Mouse (Mus musculus) liver, embryonic 12.5 days (tissue): ENCODE data around the gene Ppp1r9a. TPM values are rescaled to one million over a fixed set of nuclear protein-coding genes. Genes with fewer than 3 reads are reported as not detected.
A peak's percentile ranks its signal among the peaks of the same experiment; 100 is the strongest.

Source experiments
- ATAC-seq: fragments of 200-750 bp; cut with Nextera tagmentation; 2 replicates; pipeline ENCODE4 v1.8.0; 2017; ENCODE audit warnings: moderate number of reproducible peaks, mild to moderate bottlenecking, moderate library complexity
- H3K27ac ChIP-seq: fragments of 300-500 bp; sonication (generic); 2 replicates; pipeline ENCODE4 v1.5.1; 2016; ENCODE audit warnings: mild to moderate bottlenecking
- H3K27me3 ChIP-seq: fragments of 300-500 bp; sonication (generic); replicated peaks from 2 replicates; pipeline ENCODE4 v1.6.1; 2016; ENCODE audit warnings: mild to moderate bottlenecking, moderate library complexity
- H3K36me3 ChIP-seq: fragments of 300-500 bp; sonication (generic); 2 replicates; pipeline ENCODE4 v1.6.1; 2016; ENCODE audit warnings: mild to moderate bottlenecking, moderate library complexity
- H3K4me1 ChIP-seq: fragments of 300-500 bp; sonication (generic); 2 replicates; pipeline ENCODE4 v1.6.1; 2016
- H3K4me2 ChIP-seq: fragments of 300-500 bp; sonication (generic); 2 replicates; pipeline ENCODE4 v1.6.1; 2016; ENCODE audit warnings: mild to moderate bottlenecking, moderate library complexity
- H3K4me3 ChIP-seq: fragments of 300-500 bp; sonication (generic); 2 replicates; pipeline ENCODE4 v1.5.1; 2016; ENCODE audit warnings: mild to moderate bottlenecking, moderate library complexity
- H3K9ac ChIP-seq: fragments of 300-500 bp; sonication (generic); 2 replicates; pipeline ENCODE4 v1.6.1; 2016; ENCODE audit warnings: mild to moderate bottlenecking, moderate library complexity
- H3K9me3 ChIP-seq: fragments of 300-500 bp; sonication (generic); replicated peaks from 2 replicates; pipeline ENCODE4 v1.6.1; 2016; ENCODE audit warnings: mild to moderate bottlenecking, moderate library complexity
- WGBS: fragments of 180-500 bp; shearing (Covaris S2); methylation state at CpG from one replicate; pipeline ENCODE4 v1.1.7; 2016; ENCODE audit not compliant: insufficient replicate concordance; 5-methylcytosine and 5-hydroxymethylcytosine counted together
- polyA plus RNA-seq: library from polyadenylated mRNA; unstranded; fragments of >200 nt; fragmentation: Nextera tagmentation; extraction: Ambion mirVana; gene quantifications from 2 replicates; pipeline ENCODE4 v1.2.1, GENCODE M21; 2016

Gene Ppp1r9a
- polyA plus RNA-seq, 1 experiment from 2014 or later = 7.7 TPM

DNA sequence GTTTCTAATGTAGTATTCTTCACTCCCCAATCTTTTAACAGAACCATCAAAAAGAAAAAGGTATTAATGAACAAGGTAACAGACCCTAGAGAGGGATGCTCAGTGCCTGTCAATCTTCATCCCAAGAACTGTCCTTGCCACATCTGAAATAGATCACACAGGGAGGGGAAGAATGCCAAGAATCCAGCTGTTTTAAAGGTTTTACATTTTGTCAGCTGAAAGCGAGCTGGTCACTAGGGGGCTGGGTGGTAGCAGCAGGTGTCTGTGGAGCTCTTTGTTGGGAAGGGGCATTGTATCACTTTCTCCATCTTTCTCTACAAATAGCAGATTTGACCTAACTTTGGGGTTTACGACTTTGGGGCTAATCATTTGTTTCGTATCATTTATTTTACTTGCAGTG, 194.6 kb downstream of the Ppp1r9a start:
- 0 out of 2 replicates have a peak, but pooled peaks cover 3% of the 10 kb centered on the region for H3K36me3 ChIP-seq
- ATAC-seq = no peak
- WGBS = 70% methylated on average over 3 of the region's 3 CpGs
- H3K9me3 ChIP-seq = no peaks in the 10 kb centered on the region
- H3K4me3 ChIP-seq = no peak overlapping the region
- 0 out of 2 replicates have a peak, but pooled peaks cover 8% of the 10 kb centered on the region for H3K4me1 ChIP-seq
- H3K27ac ChIP-seq = no peak overlapping the region
- H3K4me2 ChIP-seq = no peak overlapping the region
- no peaks in the 10 kb centered on the region for H3K27me3 ChIP-seq
- no peak overlapping the region for H3K9ac ChIP-seq

DNA sequence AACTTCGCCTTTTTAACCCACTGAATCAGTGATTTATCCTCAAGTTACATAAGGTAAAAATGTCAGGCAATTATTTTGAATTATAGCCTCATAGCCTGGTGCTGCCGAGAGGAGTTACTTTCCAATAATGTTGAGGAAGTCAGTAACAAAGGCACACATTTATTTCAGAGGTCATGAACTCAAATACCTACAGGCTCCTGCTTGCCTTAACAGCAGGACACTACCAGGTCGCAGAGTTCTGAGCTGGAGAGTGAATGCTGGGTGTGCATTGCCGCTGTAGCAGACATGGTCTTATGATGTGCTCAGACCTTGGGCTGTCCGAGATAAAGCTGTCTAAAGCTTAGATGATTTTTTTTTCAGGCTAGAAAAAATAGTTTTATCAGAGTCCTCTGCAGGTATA, 196.6 kb downstream of the Ppp1r9a start:
- 0 out of 2 replicates have a peak, but pooled peaks cover 3% of the 10 kb centered on the region for H3K36me3 ChIP-seq
- no peaks in the 10 kb centered on the region for H3K27me3 ChIP-seq
- 54% methylated on average over 5 of the region's 5 CpGs for WGBS
- H3K4me1 ChIP-seq = peaks cover 7% of the 10 kb centered on the region
- no peak overlapping the region for H3K27ac ChIP-seq
- H3K4me3 ChIP-seq = no peak overlapping the region
- no peak overlapping the region for H3K4me2 ChIP-seq
- ATAC-seq = no peak
- no peaks in the 10 kb centered on the region for H3K9me3 ChIP-seq
- H3K9ac ChIP-seq = no peak overlapping the region

DNA sequence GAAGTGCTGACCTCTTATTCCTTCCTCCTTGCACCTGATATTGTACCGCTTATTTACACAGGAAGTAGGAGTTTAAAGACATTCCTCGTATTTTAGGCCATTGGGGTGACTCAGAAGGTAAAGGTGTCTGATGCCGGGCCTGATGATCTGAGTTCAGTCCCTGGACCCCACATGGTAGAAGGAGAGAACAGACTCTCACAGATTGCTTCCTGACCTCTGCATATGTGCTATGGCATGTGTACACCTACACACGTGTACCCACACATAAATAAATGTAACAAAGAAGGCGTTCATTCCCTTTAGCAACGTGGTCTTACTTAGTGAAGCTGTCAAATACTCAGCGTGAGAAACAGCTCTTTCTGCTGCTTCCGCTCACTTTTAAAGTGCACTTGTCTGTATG, 197.1 kb downstream of the Ppp1r9a start:
- Histone ChIP-seq H3K27me3 (no peaks in the 10 kb centered on the region), H3K4me1 (peaks cover 8% of the 10 kb centered on the region), H3K4me2 (no peak overlapping the region), H3K9ac (no peak overlapping the region), H3K27ac (no peak overlapping the region), H3K4me3 (no peak overlapping the region), H3K9me3 (no peaks in the 10 kb centered on the region), H3K36me3 (0 out of 2 replicates have a peak, but pooled peaks cover 3% of the 10 kb centered on the region)
- ATAC-seq = no peak
- WGBS = 67% methylated on average over 8 of the region's 8 CpGs

DNA sequence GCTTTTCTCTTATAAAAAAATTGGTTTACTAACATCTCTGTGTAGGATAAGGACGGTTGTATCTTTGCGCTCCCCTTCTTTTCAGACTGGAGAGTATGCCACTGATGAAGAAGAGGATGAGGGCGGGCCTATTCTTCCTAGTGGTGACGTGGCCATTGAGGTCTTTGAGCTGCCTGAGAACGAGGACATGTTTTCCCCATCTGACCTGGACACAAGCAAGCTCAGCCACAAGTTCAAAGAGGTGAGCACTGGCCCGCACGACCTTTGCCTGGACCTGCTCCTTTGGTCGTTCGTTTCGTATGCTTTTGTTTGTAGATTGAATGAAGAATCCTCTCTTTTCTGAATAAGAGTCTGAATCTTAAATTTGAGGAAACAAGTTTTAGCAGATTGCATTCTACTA, 197.6 kb downstream of the Ppp1r9a start:
- ATAC-seq = no peak
- no peak overlapping the region for H3K9ac ChIP-seq
- H3K36me3 ChIP-seq = 0 out of 2 replicates have a peak, but pooled peaks cover 3% of the 10 kb centered on the region
- H3K9me3 ChIP-seq = no peaks in the 10 kb centered on the region
- peaks cover 8% of the 10 kb centered on the region for H3K4me1 ChIP-seq
- no peak overlapping the region for H3K4me2 ChIP-seq
- no peak overlapping the region for H3K27ac ChIP-seq
- no peaks in the 10 kb centered on the region for H3K27me3 ChIP-seq
- H3K4me3 ChIP-seq = no peak overlapping the region
- WGBS = 73% methylated on average over 10 of the region's 10 CpGs

DNA sequence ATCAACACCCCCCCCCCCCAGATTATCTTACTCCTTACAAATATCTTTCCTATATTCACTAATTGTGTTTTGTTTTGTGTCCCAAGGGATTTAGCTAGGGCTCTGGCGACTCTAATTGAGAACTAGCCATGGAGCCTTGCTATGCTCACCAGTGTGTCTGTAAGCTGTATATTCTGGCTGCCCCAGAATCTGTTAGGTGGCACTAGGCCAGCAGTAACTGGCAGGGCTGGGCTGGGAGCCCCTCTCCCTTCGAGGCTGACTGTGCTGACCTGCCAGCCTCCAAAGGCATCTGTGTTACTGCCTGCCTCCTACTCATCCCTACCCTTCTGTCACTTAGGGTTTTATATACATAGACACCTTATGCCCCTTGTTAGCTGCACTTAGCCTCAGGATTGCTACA, 200.0 kb downstream of the Ppp1r9a start:
- no peak for ATAC-seq
- Histone ChIP-seq H3K9me3 (no peaks in the 10 kb centered on the region), H3K4me2 (no peak overlapping the region), H3K36me3 (0 out of 2 replicates have a peak, but pooled peaks cover 3% of the 10 kb centered on the region), H3K4me1 (peaks cover 13% of the 10 kb centered on the region), H3K4me3 (no peak overlapping the region), H3K9ac (no peak overlapping the region), H3K27me3 (no peaks in the 10 kb centered on the region), H3K27ac (no peak overlapping the region)
- WGBS = 46% methylated on average over 2 of the region's 2 CpGs

DNA sequence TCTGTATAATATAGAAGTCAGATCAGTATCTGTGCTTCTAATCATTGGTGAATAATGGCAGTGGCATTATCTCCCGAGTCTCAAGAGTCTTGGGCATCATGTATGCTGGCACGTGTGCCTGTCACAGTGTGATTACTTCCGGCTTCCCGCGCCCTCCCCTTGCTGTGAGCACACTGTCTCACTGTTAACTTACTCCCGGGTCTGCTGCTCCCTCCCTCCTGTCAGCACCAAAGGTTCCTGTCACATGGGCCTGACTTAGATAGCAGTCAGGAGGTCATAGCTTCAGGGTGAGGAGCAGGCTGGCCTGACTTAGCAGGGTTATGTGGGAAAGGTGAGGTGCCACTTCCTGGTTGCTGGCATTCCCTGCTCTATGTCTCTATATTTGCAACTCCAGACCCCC, 201.1 kb downstream of the Ppp1r9a start:
- peak; percentile 81 for ATAC-seq
- H3K9ac ChIP-seq = no peak overlapping the region
- H3K27ac ChIP-seq = peak overlapping the region; percentile 51; the same call in 1 of the 2 replicates
- 15% methylated on average over 6 of the region's 6 CpGs for whole genome bisulfite sequencing
- H3K4me2 ChIP-seq = no peak overlapping the region
- 0 out of 2 replicates have a peak, but pooled peaks cover 3% of the 10 kb centered on the region for H3K36me3 ChIP-seq
- H3K27me3 ChIP-seq = no peaks in the 10 kb centered on the region
- H3K9me3 ChIP-seq = no peaks in the 10 kb centered on the region
- peaks cover 13% of the 10 kb centered on the region for H3K4me1 ChIP-seq
- H3K4me3 ChIP-seq = no peak overlapping the region

DNA sequence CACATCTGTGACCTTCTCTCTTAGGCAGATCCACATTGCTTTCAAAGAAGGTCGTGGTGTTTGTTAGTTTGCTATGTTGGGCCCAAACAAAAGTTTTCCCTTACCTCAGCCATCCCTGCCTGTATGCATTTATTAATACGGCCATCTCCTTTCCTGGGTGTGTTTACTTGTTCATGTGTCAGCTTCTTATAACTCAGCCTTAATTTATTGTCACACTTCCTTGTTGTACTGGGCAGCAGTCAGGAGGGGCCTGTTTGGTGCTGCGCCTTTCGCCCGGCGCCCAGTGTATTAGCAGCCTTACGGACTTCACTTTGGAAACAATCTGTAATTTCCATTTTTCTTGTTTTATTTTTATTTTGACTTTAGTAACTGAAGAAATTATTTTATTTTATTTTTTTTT, 201.5 kb downstream of the Ppp1r9a start:
- Histone ChIP-seq H3K9me3 (no peaks in the 10 kb centered on the region), H3K27ac (0 out of 2 replicates have a peak overlapping the region, but pooled peaks have one; percentile 51), H3K4me2 (no peak overlapping the region), H3K4me3 (no peak overlapping the region), H3K36me3 (0 out of 2 replicates have a peak, but pooled peaks cover 3% of the 10 kb centered on the region), H3K27me3 (no peaks in the 10 kb centered on the region), H3K9ac (no peak overlapping the region), H3K4me1 (peaks cover 17% of the 10 kb centered on the region)
- WGBS = 79% methylated on average over 7 of the region's 7 CpGs
- no peak for ATAC-seq

DNA sequence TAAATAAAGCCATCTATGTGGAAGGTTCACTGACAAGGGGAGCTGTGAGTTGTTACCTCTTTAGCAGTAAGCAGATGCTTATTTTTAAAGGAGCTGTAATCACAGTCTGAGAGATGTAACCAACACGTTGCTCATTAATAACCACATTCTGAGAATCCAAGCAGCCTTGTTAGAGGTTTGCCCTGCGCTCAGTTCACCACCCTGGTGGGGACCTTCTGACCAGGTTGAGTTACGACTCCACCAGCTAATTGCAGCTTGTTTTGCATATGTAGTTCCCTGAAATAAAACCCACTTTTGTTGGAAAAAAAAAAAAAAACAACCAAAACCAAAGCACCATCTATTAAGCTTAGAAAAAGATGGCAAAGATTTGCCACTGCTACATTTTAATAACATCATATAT, 205.8 kb downstream of the Ppp1r9a start:
- Histone ChIP-seq H3K4me2 (no peak overlapping the region), H3K9ac (no peak overlapping the region), H3K27me3 (no peaks in the 10 kb centered on the region), H3K4me3 (no peak overlapping the region), H3K9me3 (no peaks in the 10 kb centered on the region), H3K4me1 (peaks cover 45% of the 10 kb centered on the region), H3K27ac (no peak overlapping the region), H3K36me3 (no peaks in the 10 kb centered on the region)
- 62% methylated on average over 3 of the region's 3 CpGs for WGBS
- no peak for ATAC-seq

DNA sequence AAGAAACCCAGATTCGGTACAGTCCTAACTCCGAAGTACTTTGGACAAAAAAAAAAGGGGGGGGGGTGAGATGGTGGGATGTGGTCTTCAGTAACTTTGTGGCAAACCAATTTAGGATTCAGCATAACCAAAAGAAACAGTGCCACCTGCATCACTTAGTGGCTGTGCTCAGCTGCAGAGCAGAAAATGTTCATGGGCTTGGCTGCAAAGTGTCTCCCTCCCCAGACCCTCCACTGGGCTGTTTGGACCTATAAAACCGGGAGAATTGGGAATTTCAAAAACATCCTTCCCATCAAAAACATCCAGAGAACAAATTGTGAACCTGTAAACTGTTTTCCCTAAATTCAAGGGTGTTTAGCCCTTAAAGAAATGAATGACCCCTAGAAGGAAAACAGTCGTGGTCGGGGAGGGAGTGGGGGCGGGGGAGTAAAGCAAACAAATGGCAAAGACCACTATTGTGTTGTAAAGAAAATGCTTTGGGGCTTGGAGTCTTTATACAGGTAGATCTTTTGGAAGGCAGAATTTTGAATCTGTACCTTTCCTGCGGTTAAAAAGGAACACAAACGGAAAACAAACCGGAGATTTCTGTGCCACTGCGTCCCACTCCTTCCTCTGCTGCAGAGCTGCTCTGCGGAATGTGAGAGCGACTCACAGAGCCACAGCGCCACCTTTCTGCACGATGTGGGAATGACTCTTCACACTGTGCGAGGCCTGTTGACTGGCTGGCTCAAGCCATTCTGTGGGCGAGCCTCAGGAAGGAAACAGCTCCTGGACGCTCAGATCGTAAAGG, 207.4 kb downstream of the Ppp1r9a start:
- peaks cover 37% of the 10 kb centered on the region for H3K4me1 ChIP-seq
- H3K9ac ChIP-seq = peak overlapping the region; percentile 28; the same call in 1 of the 2 replicates
- H3K27ac ChIP-seq = no peak overlapping the region; the same call in 1 of the 2 replicates
- H3K9me3 ChIP-seq = no peaks in the 10 kb centered on the region
- WGBS = 11% methylated on average over 18 of the region's 18 CpGs
- no peaks in the 10 kb centered on the region for H3K27me3 ChIP-seq
- H3K36me3 ChIP-seq = 0 out of 2 replicates have a peak, but pooled peaks cover 3% of the 10 kb centered on the region
- peak; percentile 93 for ATAC-seq
- peak overlapping the region; percentile 45 for H3K4me3 ChIP-seq
- H3K4me2 ChIP-seq = peak overlapping the region; percentile 69

DNA sequence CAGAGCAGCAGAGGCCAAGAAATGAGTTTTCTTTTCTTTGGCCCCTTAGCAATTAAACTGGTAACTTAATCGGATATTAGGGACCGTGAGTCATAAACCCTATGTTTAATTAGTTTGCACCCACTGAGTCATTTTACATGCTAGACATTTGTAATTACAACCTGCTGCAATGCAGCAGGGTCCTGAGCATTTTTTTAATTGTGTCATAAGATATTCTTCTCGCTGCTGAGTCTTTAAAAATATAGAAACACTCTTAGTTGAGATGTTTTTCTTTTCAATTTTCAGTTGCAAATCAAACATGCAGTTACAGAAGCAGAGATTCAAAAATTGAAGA, 208.0 kb downstream of the Ppp1r9a start:
- Histone ChIP-seq H3K9ac (no peak overlapping the region), H3K27me3 (no peaks in the 10 kb centered on the region), H3K27ac (no peak overlapping the region), H3K4me2 (peak overlapping the region; percentile 69; the same call in 1 of the 2 replicates), H3K36me3 (0 out of 2 replicates have a peak, but pooled peaks cover 8% of the 10 kb centered on the region), H3K4me1 (peaks cover 37% of the 10 kb centered on the region), H3K4me3 (no peak overlapping the region), H3K9me3 (no peaks in the 10 kb centered on the region)
- 14% methylated on average over 3 of the region's 3 CpGs for WGBS
- ATAC-seq = no peak

DNA sequence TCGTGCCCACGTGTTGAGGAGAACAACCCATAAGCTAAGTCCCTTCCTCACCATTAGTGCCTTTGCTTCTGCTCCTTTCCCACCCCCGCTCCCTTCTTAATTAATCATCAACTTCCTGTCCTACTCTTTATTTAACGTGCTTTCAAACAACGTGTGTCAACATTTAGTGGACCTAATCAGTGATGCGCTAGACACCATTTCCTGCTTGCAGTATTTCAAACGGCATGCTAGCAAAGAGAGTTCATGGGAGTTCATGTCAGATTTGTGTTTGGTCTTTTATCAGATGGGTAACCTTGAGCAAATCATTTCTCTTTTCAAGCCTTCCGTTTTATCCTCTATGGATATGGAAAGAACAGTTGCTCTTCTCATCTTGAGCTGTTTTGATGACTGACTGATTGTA, 210.4 kb downstream of the Ppp1r9a start:
- ATAC-seq = no peak; the same call in 1 of the 2 replicates
- Histone ChIP-seq H3K9me3 (no peaks in the 10 kb centered on the region), H3K27ac (0 out of 2 replicates have a peak overlapping the region, but pooled peaks have one; percentile 45), H3K4me2 (no peak overlapping the region), H3K9ac (no peak overlapping the region), H3K4me1 (peaks cover 32% of the 10 kb centered on the region), H3K36me3 (0 out of 2 replicates have a peak, but pooled peaks cover 11% of the 10 kb centered on the region), H3K27me3 (no peaks in the 10 kb centered on the region), H3K4me3 (no peak overlapping the region)
- WGBS = 29% methylated on average over 8 of the region's 8 CpGs

DNA sequence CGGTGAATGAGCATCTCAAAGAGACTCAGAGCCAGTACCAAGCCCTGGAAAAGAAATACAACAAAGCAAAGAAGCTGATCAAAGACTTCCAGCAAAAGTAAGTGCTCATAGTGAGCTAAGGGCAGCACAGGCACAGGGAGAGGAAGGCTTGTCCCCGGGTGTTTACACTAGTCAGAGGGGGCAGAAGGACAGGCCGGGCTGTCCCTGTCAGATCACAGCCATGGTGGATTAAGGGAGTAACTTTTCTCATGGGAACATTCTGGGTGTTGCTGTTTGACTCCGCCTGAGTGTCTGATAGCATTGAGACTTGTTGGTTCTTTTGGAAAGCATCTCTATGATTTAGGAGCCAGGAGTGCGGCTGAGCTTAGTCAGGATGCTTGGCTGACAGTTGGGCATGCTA, 211.0 kb downstream of the Ppp1r9a start:
- Histone ChIP-seq H3K4me2 (no peak overlapping the region), H3K4me1 (peaks cover 32% of the 10 kb centered on the region), H3K27ac (peak overlapping the region; percentile 45; the same call in 1 of the 2 replicates), H3K27me3 (no peaks in the 10 kb centered on the region), H3K4me3 (no peak overlapping the region), H3K9ac (no peak overlapping the region), H3K36me3 (0 out of 2 replicates have a peak, but pooled peaks cover 11% of the 10 kb centered on the region), H3K9me3 (no peaks in the 10 kb centered on the region)
- WGBS = 65% methylated on average over 5 of the region's 5 CpGs
- ATAC-seq = no peak
